Mouse (Mus musculus): Measurements from ENCODE around the gene Mpp2. TPM values are rescaled to one million over a fixed set of nuclear protein-coding genes. Genes with fewer than 3 reads are reported as not detected.

The Mpp2 gene
- total RNA-seq, 2 experiments from 2014 or later = 147 to 149 TPM

DNA sequence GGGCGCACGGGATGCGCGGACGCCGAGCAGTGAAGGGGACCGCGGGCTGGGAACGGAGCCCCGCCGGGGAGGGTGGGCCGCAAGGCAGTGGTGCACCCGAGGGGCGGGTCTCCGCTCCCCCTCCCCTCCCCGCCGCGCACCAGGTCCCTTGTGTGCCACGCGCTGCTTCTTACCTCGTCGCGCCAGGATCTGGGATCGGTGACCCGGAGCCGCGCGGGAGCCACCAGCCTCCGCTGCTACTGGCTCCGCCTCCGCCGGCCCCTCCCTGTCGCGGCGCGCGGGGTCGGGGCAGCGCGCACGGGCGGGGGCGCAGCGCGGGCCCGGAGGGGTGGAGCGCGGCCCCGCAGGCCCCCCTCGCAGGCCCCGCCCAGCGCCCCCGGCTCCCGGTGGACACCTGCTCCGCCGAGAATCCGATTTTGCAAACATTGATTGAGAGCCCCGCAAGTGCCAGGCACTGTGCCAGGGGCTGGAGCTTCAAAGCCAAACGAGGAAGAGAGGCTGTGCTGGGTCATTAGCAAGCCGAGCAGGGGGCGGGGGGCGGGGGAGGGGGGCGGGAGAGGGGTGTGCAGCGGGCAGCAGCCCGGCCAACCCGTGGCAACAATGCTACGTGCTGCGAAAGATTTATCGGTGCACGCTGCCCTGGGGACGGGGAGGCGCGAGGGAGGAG is 61.5 kb downstream of the Mpp2 start:
- peak; percentile 44 to 60 for DNase-seq (ENCODE audit: low spot score in 2 of 2)
- Histone ChIP-seq H3K4me3 (peak overlapping the region; percentile 81), H3K27ac (peak overlapping the region; percentile 92)
- no peak for TF ChIP-seq CTCF (conservative IDR thresholded peaks at IDR 0.05)

DNA sequence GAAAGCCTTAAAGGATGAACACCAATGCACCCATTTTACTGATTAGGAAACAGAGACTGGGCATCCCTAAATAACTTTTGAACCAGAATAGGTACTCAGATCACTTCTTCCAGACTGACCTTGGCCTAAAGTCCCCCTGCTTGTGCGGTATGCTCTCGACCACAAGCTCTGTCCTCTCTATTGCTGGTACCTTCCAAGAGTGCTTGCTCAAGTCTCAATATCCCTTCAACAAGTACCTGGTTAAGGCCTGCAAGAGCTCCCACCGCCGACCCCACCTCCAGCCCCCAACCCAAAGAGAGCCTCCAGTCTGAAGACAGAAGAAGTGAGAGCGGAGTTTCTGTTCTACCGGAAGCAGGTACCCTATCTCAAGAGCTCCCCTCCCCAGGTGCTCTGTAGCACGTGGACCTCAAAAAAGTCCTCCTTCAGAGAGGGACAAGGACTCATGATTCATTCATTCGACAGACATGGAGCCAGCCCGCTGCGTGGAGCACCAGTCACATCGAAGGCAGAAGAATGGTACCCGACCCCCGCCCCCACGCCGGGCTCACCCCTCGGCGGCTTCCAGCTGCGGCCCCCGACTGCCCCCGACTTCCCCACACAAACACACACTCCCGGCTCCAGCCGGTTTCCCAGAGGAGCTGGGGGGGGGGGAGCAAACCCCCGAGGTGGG is 62.2 kb downstream of the Mpp2 start:
- no peak for TF ChIP-seq CTCF (conservative IDR thresholded peaks at IDR 0.05)
- peak overlapping the region; percentile 81 for H3K4me3 ChIP-seq
- DNase-seq (ENCODE audit: low spot score in 2 of 2) = no peak
- peak overlapping the region; percentile 92 for H3K27ac ChIP-seq

DNA sequence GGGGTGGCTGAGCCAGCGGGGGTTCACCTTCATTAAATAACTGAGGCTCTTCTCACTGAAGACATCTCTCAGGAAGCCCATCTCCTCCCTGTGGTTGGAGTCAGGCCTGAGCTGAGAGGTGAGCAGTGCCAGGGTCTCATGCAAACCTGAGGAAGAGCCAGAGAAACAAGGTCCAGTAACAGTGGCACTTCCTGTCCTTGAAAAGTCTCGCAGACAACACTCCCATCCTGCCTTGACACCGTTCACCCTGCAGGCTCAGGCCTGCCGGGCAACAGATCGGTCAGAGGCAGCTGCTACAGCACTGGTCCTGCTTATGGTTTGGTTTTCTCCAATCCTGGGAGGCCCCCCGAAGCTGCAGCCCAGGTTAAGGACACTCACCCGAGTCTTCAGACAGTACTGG is 63.0 kb downstream of the Mpp2 start:
- H3K27ac ChIP-seq = peak overlapping the region; percentile 92
- TF ChIP-seq CTCF (conservative IDR thresholded peaks at IDR 0.05) = no peak

DNA sequence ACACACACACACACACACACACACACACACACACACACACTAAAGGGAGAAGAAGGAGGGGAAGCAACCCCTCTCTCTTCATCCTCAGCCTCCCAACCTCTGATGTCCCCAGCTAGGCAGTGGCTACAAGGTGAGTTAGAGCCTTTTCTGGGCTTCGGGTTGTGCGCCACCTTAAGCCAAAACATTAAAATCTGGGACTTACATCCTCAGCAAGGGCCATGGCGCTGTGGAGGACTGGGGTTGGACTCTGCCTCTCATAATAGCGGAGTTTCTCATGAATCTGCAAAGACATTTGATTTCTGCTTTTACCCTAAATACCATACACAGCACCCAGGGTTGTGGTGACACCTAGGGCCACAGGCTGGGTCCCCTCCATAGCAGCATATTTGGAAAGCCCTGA is 63.4 kb downstream of the Mpp2 start:
- no peak for TF ChIP-seq CTCF (conservative IDR thresholded peaks at IDR 0.05)
- peak overlapping the region; percentile 92; the same call in 1 of the 2 replicates for H3K27ac ChIP-seq
- DNase-seq (ENCODE audit: low spot score in 2 of 2) = no peak
- H3K4me3 ChIP-seq = peak overlapping the region; percentile 81

More for the DNA sequence above, 63.0 kb downstream of the Mpp2 start:
- DNase-seq (ENCODE audit: low spot score in 2 of 2) = no peak
- peak overlapping the region; percentile 81 for H3K4me3 ChIP-seq

DNA sequence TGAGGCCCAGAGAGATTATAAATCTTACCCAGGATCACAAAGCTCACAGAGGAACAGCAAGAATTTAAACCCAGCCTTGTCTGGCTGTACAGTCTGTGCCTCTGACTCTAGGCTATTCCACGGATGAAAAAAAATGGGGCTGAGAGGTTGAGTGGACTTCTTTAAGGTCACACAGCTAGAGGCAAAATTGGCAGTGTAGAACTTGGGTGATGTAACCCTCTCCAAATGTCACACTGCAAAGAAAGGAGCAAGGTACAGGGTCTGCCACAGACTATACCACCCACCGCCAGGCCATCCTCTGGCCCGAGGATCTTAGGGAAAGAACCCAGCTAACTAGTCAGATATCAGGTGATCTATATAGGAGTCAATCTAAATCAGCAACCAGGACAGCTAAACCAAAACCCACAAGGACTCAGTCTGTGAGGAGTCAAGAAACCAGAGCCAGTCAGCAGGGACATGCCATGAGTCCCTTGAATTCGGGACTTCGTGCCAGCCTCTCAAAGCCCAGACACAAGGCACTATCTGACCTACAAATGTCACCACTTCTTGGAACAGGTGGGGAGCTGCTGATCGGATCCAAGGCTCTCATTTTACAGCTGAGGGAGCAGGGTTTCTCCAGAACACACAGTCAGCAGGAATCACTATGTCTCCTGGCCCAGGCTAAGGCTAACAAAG is 64.1 kb downstream of the Mpp2 start:
- TF ChIP-seq CTCF (conservative IDR thresholded peaks at IDR 0.05) = no peak
- H3K4me3 ChIP-seq = no peak overlapping the region
- peak overlapping the region; percentile 48; the same call in 1 of the 2 replicates for H3K27ac ChIP-seq
- DNase-seq (ENCODE audit: low spot score in 2 of 2) = no peak

DNA sequence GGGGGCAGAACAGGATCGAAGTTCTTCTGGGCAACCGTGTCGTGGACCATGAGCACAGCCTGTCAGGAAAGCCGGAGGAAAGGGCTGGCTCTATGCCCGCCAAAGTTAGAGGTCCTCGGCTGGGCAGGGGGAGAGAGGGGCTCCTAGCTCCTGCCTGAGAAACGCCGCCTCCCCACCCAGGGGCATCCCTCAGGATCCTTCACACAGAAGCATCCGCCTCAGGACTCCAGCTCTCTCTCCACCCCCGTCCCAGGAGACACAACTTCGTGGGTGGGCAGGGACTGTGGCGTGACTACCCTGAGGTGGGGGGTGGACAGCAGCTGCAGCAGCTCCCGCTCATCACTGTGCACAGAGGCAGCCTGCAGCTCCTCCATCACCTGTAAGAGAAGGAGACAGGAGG is 64.9 kb downstream of the Mpp2 start:
- no peak overlapping the region for H3K4me3 ChIP-seq
- H3K27ac ChIP-seq = peak overlapping the region; percentile 48; the same call in 1 of the 2 replicates
- DNase-seq (ENCODE audit: low spot score in 2 of 2) = no peak
- TF ChIP-seq CTCF (conservative IDR thresholded peaks at IDR 0.05) = no peak

DNA sequence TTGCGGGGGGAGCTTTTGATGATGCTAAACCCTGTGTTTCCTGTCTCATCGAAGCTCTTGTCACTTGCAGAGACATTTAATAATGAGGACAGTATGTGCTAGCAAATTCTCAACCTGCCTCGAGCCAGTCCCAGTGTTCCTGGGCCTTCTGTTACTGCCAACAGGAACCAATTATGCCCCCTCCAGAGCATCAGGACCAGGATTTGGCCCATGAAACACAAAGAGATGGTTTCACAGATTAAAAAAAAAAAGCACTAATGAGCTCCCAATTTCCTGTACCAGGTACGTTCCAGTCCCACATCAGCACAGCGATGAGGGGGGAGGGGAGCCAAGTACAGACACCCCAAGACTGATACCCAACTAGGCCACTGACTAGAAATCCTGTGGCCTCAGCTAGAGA is 67.1 kb downstream of the Mpp2 start:
- no peak for TF ChIP-seq CTCF (conservative IDR thresholded peaks at IDR 0.05)
- no peak overlapping the region for H3K4me3 ChIP-seq
- peak overlapping the region; percentile 53; the same call in 1 of the 2 replicates for H3K27ac ChIP-seq
- DNase-seq (ENCODE audit: low spot score in 2 of 2) = no peak

DNA sequence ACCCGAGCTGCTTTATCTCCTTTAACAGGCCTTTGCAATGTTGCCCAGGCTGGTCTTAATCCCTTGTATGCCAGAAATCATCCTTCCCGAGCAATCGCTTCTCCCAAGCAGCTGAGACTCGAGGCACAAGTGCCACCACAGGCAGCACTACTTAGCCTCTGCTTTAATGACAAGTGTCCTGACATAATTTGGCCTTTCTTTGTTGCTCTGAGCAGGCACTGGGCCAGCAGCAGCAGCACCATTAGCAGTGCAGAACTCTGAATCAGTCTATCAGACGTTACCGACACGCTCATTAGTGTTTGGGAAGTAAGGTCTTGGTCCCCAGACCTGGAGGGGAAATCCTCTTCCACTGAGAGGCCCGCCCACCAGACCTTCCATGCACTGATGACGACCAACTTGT is 68.6 kb downstream of the Mpp2 start:
- peak overlapping the region; percentile 39; the same call in 1 of the 2 replicates for H3K27ac ChIP-seq

DNA sequence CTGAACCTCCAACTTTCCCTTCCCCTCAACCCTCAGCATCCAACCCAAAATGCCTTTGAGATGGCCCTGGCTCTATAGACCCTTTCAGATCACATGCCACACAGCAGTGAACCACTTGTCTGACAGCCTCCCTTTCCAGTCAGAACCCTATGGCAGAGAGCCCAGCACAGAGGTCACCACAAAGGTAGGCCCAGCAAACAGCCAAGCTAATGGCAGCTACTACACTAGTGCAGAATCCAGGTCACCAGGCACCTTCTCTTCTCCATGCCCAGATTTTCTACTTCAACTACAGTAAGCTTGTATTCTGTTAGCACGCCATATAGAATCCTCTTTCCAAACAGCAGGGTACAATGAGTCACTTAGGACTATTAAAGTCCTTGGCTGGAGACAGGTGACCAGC is 72.2 kb downstream of the Mpp2 start:
- no peak for TF ChIP-seq CTCF (conservative IDR thresholded peaks at IDR 0.05)
- no peak for DNase-seq (ENCODE audit: low spot score in 2 of 2)
- no peak overlapping the region for H3K4me3 ChIP-seq
- H3K27ac ChIP-seq = peak overlapping the region; percentile 23; the same call in 1 of the 2 replicates

More for the DNA sequence above, 68.6 kb downstream of the Mpp2 start:
- no peak for TF ChIP-seq CTCF (conservative IDR thresholded peaks at IDR 0.05)
- no peak for DNase-seq (ENCODE audit: low spot score in 2 of 2)
- H3K4me3 ChIP-seq = no peak overlapping the region

DNA sequence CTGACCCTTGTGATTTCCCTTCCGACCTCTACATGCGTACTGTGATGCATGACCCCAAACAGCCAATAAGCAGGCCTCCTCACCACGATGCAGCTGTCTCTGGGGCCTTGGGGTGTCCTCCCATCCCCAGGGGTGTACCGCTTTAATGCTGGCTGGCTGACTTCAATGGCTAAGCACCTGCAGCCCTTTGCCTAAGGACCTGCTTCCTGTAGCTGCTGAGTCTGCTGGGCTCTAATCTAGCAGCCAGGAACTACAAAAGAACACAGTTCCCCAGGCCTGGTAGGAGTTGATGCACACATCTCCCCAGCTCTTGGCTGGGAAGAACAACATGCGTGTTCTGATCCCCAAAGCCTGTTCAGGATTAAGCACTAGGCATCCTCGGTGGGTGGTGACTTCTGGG is 72.8 kb downstream of the Mpp2 start:
- TF ChIP-seq CTCF (conservative IDR thresholded peaks at IDR 0.05) = no peak
- DNase-seq (ENCODE audit: low spot score in 2 of 2) = no peak
- Histone ChIP-seq H3K4me3 (no peak overlapping the region), H3K27ac (peak overlapping the region; percentile 70)

DNA sequence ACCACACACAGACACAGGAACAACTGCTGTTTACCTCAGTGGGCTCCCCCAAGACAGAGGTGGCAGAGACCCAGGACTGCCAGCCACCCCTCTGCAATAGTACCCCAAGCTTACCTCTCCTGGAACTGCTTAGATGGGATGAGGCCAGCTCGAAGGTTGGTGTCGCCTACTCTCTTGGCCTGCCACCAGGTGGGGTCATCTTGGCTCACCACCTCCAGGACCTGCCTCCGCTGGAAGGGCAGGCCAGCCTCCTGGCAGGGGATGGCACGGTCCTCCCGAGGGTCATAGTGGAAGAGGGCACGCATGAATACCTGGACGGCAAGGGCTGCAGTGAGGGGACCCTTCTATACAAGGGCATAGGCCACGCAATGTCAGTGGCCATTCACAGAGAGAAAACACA is 75.1 kb downstream of the Mpp2 start:
- H3K27ac ChIP-seq = no peak overlapping the region
- H3K4me3 ChIP-seq = no peak overlapping the region
- no peak for TF ChIP-seq CTCF (conservative IDR thresholded peaks at IDR 0.05)
- no peak for DNase-seq (ENCODE audit: low spot score in 2 of 2)

DNA sequence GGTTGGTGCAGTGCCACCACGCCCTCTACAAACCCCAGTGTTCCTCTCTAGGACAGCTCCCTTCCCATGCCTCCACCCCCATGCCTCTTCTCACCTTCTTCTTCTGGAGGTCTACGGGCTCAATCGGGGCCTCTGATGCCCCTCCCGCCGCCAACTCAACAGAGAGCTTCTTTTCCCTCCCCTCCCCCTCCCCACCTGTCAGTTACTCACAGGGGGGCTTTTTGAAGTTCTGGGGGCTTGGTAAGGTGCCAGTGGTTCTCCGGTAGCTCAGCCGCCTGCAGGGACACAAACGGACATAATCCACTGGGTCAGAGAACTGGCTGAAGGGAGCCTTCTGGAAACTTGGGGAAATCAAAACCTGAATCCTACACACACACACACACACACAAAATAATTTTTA is 76.8 kb downstream of the Mpp2 start:
- TF ChIP-seq CTCF (conservative IDR thresholded peaks at IDR 0.05) = no peak

DNA sequence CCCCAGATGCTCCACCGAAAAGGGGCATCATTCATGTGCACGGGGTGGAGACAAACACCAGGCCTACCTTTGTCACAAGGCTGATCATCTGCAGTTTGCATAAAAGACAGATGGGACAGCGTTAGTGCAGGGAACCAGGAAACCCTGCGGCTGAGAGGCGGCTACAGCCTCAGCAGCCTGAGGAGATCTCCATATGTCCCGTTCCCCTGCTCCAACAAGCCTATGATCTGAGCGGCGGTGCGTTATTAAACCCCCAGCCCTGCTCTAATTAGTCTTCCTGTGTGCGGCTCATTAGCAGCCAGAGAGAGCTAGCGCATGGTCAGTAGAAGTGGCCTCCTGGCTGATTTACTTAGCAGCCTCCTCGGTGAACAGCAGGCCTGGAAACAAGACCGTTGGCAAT is 78.2 kb downstream of the Mpp2 start:
- H3K4me3 ChIP-seq = no peak overlapping the region
- peak; percentile 30 to 45 for DNase-seq (ENCODE audit: low spot score in 2 of 2)
- TF ChIP-seq CTCF (conservative IDR thresholded peaks at IDR 0.05) = no peak
- H3K27ac ChIP-seq = peak overlapping the region; percentile 77

More for the DNA sequence above, 76.8 kb downstream of the Mpp2 start:
- H3K4me3 ChIP-seq = no peak overlapping the region
- DNase-seq (ENCODE audit: low spot score in 2 of 2) = no peak
- no peak overlapping the region for H3K27ac ChIP-seq
